Mouse (Mus musculus): ENCODE data around the gene Rpl3l.

The Rpl3l gene

DNA sequence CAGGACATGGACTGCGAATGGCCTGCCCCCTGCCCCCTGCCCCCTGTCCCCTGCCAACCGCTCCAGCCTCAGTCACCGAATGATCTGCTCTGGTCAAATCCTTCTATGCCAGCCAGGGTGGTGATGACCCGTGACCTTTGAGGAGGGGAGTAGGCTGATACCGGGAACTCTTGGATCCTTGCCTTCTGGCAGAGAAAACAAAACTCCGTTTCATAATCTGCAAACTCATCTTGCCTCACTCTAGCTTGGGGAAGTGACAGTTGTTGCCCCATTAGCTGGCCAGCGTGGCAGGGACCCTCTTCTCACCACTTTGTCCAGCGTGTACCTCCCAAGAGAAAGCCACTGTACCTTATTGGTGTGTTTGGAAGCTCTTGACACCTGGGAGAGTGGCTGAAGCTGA, 14.7 kb downstream of the Rpl3l start:
- no peak for DNase-seq (ENCODE audit: low read depth, low spot score)

- DNase-seq (ENCODE audit: low read depth, low spot score): no peak
Observed at GRCm38 (mm10) chr17:24743896-24744295, 16.3 kb downstream of the Rpl3l start.

DNA sequence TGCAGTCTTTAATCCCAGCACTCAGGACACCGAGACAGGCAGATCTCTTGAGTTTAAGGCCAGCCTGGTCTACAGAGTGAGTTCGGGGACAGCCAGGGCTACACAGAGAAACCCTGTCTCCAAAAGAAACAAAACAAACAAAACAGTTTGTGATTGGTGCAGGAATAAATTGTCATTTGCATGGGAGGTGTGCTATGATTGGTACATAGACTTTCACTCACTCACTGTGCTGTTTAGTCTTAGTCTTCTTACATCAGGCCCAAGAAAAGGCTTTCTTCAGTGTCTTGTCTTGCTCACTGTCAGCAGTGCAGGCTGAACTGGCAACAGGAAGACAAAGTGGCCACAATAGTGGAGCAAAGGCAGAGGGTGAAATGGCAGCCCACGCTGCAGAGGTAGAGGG, 16.8 kb downstream of the Rpl3l start:
- no peak for DNase-seq (ENCODE audit: low read depth, low spot score)

DNA sequence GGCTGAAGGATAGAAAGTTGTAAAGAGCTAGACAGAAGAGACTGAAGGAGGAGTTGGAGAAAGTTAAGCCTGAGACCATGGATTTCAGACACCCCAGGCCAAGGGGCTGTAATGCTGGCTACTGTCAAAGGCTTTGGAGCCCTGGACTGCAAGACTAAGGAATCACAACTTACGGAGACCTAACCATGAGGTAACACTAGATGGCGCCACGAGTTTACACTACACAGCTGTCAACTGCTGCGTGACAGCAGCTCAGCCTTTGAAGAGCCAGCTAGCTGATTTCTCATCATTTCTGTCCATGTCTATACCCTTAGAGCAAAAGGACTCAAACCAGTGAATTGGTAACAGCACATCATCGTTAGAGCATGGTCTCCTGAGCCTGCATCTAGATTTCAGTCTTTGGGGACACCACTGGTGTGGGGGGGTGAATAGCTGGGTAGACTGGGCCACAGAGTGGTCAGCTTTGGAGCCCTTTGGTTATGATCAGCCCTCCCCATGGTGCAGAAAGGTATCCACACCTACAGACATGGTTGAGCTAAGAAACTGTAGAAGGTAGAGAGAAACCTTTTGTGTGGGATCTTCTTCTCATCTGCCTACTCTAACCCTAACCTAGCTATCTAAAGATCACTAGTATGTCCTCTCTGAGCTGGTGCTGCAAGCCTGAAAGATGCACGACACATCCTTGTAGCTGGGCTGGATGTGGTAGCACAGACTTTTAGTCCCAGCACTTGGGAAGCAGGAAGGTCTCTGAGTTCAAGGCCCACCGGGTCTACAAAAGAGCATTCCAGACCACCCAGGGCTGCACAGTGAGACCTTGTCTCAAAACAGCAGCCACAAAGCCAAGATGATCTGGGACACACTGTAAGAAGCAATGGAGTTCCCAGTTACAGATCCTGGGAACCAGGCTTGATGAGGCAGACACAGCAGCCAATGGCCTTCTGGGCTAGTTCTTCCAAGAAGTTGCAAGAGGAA, 18.2 kb downstream of the Rpl3l start:
- DNase-seq (ENCODE audit: low read depth, low spot score): peak; percentile 66

DNA sequence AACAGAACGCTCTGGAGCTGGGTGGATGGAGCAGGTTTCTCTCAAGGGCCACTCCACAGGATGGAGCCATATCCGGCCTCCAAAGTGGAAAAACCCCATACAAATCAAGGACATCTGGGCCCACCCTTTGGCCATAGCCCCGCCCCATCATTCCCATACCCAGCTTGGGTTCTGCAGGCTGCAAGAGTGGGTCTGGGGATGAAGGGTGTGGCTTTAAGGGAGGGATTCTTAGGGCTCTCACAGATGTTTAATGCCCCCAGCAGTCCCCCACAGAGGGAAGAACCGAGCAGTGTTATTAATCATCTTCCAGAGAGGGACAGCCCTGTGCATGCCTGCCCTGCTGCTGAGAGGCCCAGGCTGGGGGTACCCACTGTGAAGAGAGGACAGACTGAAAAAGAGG, 19.4 kb downstream of the Rpl3l start:
- DNase-seq (ENCODE audit: low read depth, low spot score): no peak

DNA sequence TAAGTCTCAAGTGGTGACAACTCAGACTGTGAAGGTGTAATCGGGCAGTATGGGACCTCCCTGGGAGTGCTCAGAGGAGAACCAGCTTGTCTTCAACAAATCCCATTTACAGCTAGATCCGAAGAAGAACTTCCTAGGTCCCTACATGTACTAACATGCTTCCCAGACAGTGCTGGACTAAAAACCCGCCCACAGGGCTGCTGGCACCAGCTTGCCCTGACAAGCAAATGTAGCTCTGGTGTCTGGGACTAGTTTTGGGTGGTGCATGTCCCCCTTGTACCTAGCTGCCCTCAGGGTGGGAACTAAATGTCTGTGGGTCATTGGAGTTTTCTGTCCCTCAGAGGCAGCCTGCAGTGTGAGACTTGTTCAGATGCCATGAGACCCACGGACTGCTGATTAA, 23.9 kb downstream of the Rpl3l start:
- no peak for DNase-seq (ENCODE audit: low read depth, low spot score)

DNA sequence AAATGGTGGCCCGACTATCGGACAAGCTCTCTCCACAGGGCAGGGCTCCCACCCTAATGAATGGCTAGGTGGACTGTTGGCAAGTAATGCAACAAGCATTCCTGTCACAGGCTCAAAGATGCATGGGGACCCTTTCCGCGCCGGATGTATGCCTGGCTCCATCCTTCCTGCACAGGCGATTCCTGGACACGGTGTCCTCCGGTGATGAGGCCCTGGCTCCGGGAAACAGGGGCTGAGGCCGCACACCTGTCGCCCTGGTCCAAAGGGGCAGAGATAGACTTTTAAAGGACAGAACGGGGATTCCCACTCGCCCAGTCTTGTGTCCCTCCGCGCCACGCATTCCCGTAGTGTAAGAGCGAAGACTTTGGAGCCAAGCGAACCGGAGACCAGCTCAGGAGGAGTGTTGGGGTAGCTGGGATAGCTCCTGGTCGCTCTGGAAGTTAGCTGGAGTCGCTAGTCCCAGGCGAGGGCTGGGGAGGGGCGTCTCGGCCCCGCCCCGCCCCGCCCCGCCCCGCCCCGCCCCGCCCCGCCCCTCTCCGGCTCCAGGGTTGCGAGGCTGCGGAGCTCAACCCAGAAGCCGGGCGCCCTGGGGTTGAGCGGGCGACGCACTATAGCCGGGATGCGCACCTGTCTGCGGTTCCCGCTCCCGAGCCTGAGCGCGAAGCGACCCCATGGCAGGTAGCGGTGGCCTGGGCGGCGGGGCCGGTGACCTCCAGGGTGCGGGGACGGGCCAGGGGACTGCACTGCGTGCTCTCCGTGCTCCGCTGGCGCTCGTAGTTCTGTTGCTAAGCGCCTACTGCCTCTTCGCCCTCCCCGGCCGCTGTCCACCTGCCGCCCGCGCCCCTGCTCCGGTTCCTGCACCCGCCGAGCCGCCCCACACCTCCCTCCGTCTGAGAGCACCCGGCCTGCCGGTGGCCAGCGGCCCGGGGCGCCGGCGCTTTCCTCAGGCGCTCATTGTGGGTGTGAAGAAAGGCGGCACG, 25.1 kb downstream of the Rpl3l start, which contains the start of gene Hs3st6:
Gene Hs3st6 (plus strand): TSS at position 574 of the 980 bp plus-strand sequence.
- DNase-seq (ENCODE audit: low read depth, low spot score): no peak

DNA sequence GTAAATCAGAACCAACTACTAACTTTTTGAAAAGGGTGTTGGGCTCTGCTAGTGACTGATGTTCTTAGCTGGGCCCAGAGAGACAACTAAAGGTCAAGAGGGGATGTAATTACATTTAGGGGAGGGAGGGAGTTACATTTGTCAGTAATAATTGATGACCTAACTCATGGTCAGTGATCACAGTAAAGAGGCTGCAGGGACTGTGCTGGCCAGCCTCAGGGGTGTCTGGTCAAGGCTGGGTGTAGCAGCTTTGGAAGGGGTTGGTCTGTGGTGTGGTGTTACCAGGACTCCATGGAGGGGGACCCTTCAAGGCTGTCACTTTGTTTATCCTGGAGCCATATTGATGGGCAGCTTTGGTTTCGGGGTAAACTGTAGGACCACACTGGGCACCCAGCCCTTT, 29.8 kb downstream of the Rpl3l start:
- no peak for DNase-seq (ENCODE audit: low read depth, low spot score)

- no peak for DNase-seq (ENCODE audit: low read depth, low spot score)
Observed at GRCm38 (mm10) chr17:24761121-24761520, 33.5 kb downstream of the Rpl3l start.

DNA sequence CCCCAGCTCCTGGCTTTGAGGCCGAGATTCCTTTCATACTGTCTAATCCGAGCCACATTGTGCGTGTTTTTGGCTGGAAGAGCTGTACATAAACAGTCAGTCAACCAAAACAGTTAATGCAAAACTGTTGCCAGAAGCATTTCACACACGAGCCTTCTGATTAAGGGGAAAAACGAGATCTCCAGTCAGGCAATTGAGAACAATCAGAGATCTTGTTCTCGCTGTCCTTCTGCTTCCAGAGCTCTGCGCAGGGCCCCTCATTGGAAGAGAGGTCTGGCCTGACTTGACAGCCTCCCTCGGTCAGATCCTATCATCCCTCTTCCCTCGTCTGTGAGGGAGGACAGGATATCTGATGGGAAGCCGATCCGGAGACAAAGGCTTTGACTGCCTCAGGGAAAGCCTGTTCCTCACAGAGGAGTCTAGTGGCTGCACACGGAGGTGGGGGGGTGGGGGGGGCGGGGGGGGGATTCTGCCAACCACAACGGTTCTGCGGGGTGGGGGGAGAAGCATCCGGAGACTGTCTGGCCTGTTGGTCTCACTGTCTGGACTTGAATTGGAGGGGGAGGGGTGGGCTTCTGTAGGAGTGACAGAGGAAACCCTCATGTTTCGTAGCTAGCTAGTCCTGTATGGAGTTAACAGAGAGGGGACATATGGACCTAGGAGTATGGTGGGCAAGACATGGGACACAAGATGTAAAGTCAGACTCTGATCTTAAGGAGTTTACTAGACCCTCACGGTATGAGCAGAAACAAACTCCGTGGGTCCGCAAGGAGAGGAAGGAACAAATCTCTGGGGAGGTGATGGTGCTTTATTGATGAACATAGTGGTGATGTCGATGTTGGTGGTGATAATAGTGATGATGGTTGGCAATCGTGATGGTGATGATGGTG, 37.6 kb downstream of the Rpl3l start:
- no peak for DNase-seq (ENCODE audit: low read depth, low spot score)

DNA sequence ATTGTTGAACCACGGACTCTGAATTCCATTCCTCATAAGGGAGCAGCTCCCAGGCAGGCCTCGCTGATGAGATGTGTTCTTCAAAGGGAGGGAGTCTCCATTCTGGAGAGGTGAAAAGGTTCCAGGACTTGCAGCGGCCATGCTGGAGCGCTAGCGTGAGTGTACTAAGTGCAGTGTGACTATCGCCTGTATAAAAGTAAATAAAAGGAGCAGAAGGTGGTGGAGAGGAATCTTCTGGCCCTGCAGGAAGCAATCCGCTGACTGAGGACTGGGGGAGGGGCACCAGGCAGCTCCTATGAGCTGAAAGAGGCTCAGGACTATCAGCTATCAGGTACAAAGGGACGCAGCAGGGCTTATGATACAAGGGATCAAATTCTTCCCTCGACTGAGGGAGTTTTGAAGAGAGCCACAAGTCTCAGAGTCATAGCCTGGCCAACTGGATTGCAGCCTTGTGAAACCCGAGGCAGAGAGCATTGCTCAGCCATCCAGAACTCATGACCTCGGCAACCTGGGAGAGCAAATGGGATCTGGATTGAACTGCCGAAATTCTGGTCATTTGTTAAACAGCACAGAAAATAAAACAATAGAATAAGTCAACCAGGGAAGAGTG, 38.8 kb downstream of the Rpl3l start:
- DNase-seq (ENCODE audit: low read depth, low spot score): no peak

- no peak for DNase-seq (ENCODE audit: low read depth, low spot score)
Observed at GRCm38 (mm10) chr17:24769146-24769545, 41.5 kb downstream of the Rpl3l start.

- no peak for DNase-seq (ENCODE audit: low read depth, low spot score)
Observed at GRCm38 (mm10) chr17:24773241-24773640, 45.6 kb downstream of the Rpl3l start.

DNA sequence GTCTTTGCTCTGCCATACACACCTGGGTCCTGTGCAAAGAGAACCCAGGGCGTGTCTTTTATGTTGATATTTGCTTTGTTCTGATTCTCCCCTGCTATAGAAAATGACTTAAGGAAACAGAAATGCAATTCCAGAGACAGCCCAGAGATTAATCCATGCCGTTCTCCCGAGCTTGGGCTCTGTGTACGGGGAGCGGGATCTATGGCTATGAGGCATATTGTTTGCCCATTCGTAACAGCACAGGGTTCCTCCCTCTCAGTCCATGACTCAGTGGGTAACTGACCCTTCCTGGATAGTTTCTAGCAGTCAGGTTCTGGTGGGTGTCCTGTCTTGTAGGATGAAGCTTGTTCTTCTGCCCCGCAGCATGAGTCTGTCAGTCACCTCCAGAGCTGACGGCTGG, 47.6 kb downstream of the Rpl3l start:
- DNase-seq (ENCODE audit: low read depth, low spot score): no peak

- DNase-seq (ENCODE audit: low read depth, low spot score): no peak
Observed at GRCm38 (mm10) chr17:24777073-24777472, 49.5 kb downstream of the Rpl3l start.

DNA sequence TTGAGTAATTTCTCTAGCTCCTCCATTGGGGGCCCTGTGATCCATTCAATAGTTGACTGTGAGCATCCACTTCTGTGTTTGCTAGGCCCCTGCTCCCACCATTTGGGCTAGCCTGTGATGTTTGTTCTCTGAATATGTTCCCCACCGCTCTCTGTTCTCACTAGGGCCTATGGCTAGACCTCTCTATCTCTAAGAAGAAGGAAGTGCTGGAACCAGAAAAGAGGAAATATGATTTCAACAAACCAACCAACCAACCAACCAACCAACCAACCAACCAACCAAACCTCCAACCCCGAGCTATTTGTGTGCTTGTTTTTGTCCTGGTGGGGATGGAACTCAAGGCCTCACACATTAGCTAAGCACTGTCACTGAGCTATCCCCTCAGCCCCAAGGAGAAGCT, 53.2 kb downstream of the Rpl3l start:
- no peak for DNase-seq (ENCODE audit: low read depth, low spot score)
